Mouse (Mus musculus): Measurements from ENCODE around the gene Gm13420. TPM values are rescaled to one million over a fixed set of nuclear protein-coding genes. Genes with fewer than 3 reads are reported as not detected.

The Gm13420 gene
- polyA plus RNA-seq, 1 experiment from 2014 or later, result 1.6 TPM

GRCm38 (mm10) chr2:29733348-29733747 lies 18.1 kb downstream of the Gm13420 start:
- Histone ChIP-seq H3K9ac (replicated peaks; ENCODE audit: low read depth, low read length) (no peak overlapping the region), H3K36me3 (ENCODE audit: control insufficient read depth, insufficient read depth, low read length) (peaks cover 61% of the 10 kb centered on the region)

GRCm38 (mm10) chr2:29732559-29732958 lies 18.9 kb downstream of the Gm13420 start:
- H3K4me3 ChIP-seq (ENCODE audit: low read depth, low read length), result no peak overlapping the region
- no peak overlapping the region for H3K4me2 ChIP-seq (replicated peaks; ENCODE audit: low read depth, low read length)
- no peaks in the 10 kb centered on the region for H3K27me3 ChIP-seq (ENCODE audit: control insufficient read depth, insufficient read depth, low read length)
- H3K9me3 ChIP-seq (ENCODE audit: control insufficient read depth, low read depth, low read length), result no peaks in the 10 kb centered on the region
- H3K4me1 ChIP-seq (ENCODE audit: control insufficient read depth, insufficient read depth, low read length), result no peaks in the 10 kb centered on the region
- no peak overlapping the region for H3K27ac ChIP-seq (ENCODE audit: low read length)
- no peak overlapping the region for H3K9ac ChIP-seq (replicated peaks; ENCODE audit: low read depth, low read length)
- H3K36me3 ChIP-seq (ENCODE audit: control insufficient read depth, insufficient read depth, low read length), result peaks cover 59% of the 10 kb centered on the region
- WGBS, result 87% methylated on average over 10 of the region's 10 CpGs
- no peak for ATAC-seq (ENCODE audit: insufficient number of reproducible peaks, insufficient read depth, low FRiP score, low read depth)

More at GRCm38 (mm10) chr2:29733348-29733747, 18.1 kb downstream of the Gm13420 start:
- H3K27me3 ChIP-seq (ENCODE audit: control insufficient read depth, insufficient read depth, low read length), result no peaks in the 10 kb centered on the region
- no peaks in the 10 kb centered on the region for H3K9me3 ChIP-seq (ENCODE audit: control insufficient read depth, low read depth, low read length)
- no peak overlapping the region for H3K4me3 ChIP-seq (ENCODE audit: low read depth, low read length)
- WGBS, result 92% methylated on average over 5 of the region's 5 CpGs
- ATAC-seq (ENCODE audit: insufficient number of reproducible peaks, insufficient read depth, low FRiP score, low read depth), result no peak
- H3K4me1 ChIP-seq (ENCODE audit: control insufficient read depth, insufficient read depth, low read length), result no peaks in the 10 kb centered on the region
- H3K27ac ChIP-seq (ENCODE audit: low read length), result no peak overlapping the region
- no peak overlapping the region for H3K4me2 ChIP-seq (replicated peaks; ENCODE audit: low read depth, low read length)

- no peak overlapping the region for H3K4me2 ChIP-seq (replicated peaks; ENCODE audit: low read depth, low read length)
- H3K9ac ChIP-seq (replicated peaks; ENCODE audit: low read depth, low read length), result no peak overlapping the region
- ATAC-seq (ENCODE audit: insufficient number of reproducible peaks, insufficient read depth, low FRiP score, low read depth), result no peak
- H3K9me3 ChIP-seq (ENCODE audit: control insufficient read depth, low read depth, low read length), result no peaks in the 10 kb centered on the region
- no peaks in the 10 kb centered on the region for H3K4me1 ChIP-seq (ENCODE audit: control insufficient read depth, insufficient read depth, low read length)
- peaks cover 53% of the 10 kb centered on the region; the same call in 1 of the 2 replicates for H3K36me3 ChIP-seq (ENCODE audit: control insufficient read depth, insufficient read depth, low read length)
- H3K4me3 ChIP-seq (ENCODE audit: low read depth, low read length), result no peak overlapping the region
- H3K27me3 ChIP-seq (ENCODE audit: control insufficient read depth, insufficient read depth, low read length), result no peaks in the 10 kb centered on the region
- WGBS, result 70% methylated on average over 3 of the region's 3 CpGs
- H3K27ac ChIP-seq (ENCODE audit: low read length), result no peak overlapping the region
Measured at GRCm38 (mm10) chr2:29731545-29731944, 19.9 kb downstream of the Gm13420 start.

GRCm38 (mm10) chr2:29729500-29729899 lies 22.0 kb downstream of the Gm13420 start:
- Histone ChIP-seq H3K9ac (replicated peaks; ENCODE audit: low read depth, low read length) (no peak overlapping the region), H3K4me1 (ENCODE audit: control insufficient read depth, insufficient read depth, low read length) (no peaks in the 10 kb centered on the region), H3K4me3 (ENCODE audit: low read depth, low read length) (no peak overlapping the region), H3K27me3 (ENCODE audit: control insufficient read depth, insufficient read depth, low read length) (no peaks in the 10 kb centered on the region), H3K9me3 (ENCODE audit: control insufficient read depth, low read depth, low read length) (no peaks in the 10 kb centered on the region), H3K4me2 (replicated peaks; ENCODE audit: low read depth, low read length) (no peak overlapping the region), H3K27ac (ENCODE audit: low read length) (no peak overlapping the region), H3K36me3 (ENCODE audit: control insufficient read depth, insufficient read depth, low read length) (peaks cover 55% of the 10 kb centered on the region)
- ATAC-seq (ENCODE audit: insufficient number of reproducible peaks, insufficient read depth, low FRiP score, low read depth), result no peak
- 50% methylated on average over 2 of the region's 2 CpGs for WGBS

- H3K9me3 ChIP-seq (ENCODE audit: control insufficient read depth, low read depth, low read length), result no peaks in the 10 kb centered on the region
- ATAC-seq (ENCODE audit: insufficient number of reproducible peaks, insufficient read depth, low FRiP score, low read depth), result no peak
- no peak overlapping the region for H3K27ac ChIP-seq (ENCODE audit: low read length)
- H3K4me1 ChIP-seq (ENCODE audit: control insufficient read depth, insufficient read depth, low read length), result no peaks in the 10 kb centered on the region
- WGBS, result 75% methylated on average over 5 of the region's 5 CpGs
- no peak overlapping the region for H3K4me2 ChIP-seq (replicated peaks; ENCODE audit: low read depth, low read length)
- H3K27me3 ChIP-seq (ENCODE audit: control insufficient read depth, insufficient read depth, low read length), result no peaks in the 10 kb centered on the region
- peaks cover 57% of the 10 kb centered on the region for H3K36me3 ChIP-seq (ENCODE audit: control insufficient read depth, insufficient read depth, low read length)
- H3K4me3 ChIP-seq (ENCODE audit: low read depth, low read length), result no peak overlapping the region
- no peak overlapping the region for H3K9ac ChIP-seq (replicated peaks; ENCODE audit: low read depth, low read length)
Measured at GRCm38 (mm10) chr2:29724664-29725365, 26.7 kb downstream of the Gm13420 start.

GRCm38 (mm10) chr2:29723132-29723531 lies 28.4 kb downstream of the Gm13420 start:
- Histone ChIP-seq H3K4me3 (ENCODE audit: low read depth, low read length) (no peak overlapping the region), H3K9ac (replicated peaks; ENCODE audit: low read depth, low read length) (no peak overlapping the region), H3K27me3 (ENCODE audit: control insufficient read depth, insufficient read depth, low read length) (no peaks in the 10 kb centered on the region), H3K27ac (ENCODE audit: low read length) (no peak overlapping the region), H3K4me1 (ENCODE audit: control insufficient read depth, insufficient read depth, low read length) (no peaks in the 10 kb centered on the region), H3K4me2 (replicated peaks; ENCODE audit: low read depth, low read length) (no peak overlapping the region), H3K9me3 (ENCODE audit: control insufficient read depth, low read depth, low read length) (no peaks in the 10 kb centered on the region), H3K36me3 (ENCODE audit: control insufficient read depth, insufficient read depth, low read length) (peaks cover 46% of the 10 kb centered on the region)
- 81% methylated on average over 3 of the region's 3 CpGs for WGBS
- ATAC-seq (ENCODE audit: insufficient number of reproducible peaks, insufficient read depth, low FRiP score, low read depth), result no peak

- Histone ChIP-seq H3K27me3 (ENCODE audit: control insufficient read depth, insufficient read depth, low read length) (no peaks in the 10 kb centered on the region), H3K36me3 (ENCODE audit: control insufficient read depth, insufficient read depth, low read length) (peaks cover 28% of the 10 kb centered on the region), H3K4me1 (ENCODE audit: control insufficient read depth, insufficient read depth, low read length) (peaks cover 16% of the 10 kb centered on the region), H3K27ac (ENCODE audit: low read length) (no peak overlapping the region), H3K4me2 (replicated peaks; ENCODE audit: low read depth, low read length) (no peak overlapping the region), H3K9me3 (ENCODE audit: control insufficient read depth, low read depth, low read length) (no peaks in the 10 kb centered on the region), H3K9ac (replicated peaks; ENCODE audit: low read depth, low read length) (no peak overlapping the region), H3K4me3 (ENCODE audit: low read depth, low read length) (no peak overlapping the region)
- 78% methylated on average over 5 of the region's 5 CpGs for WGBS
- no peak for ATAC-seq (ENCODE audit: insufficient number of reproducible peaks, insufficient read depth, low FRiP score, low read depth)
Measured at GRCm38 (mm10) chr2:29718581-29718980, 32.9 kb downstream of the Gm13420 start.

- ATAC-seq (ENCODE audit: insufficient number of reproducible peaks, insufficient read depth, low FRiP score, low read depth), result peak; percentile 86
- Histone ChIP-seq H3K4me2 (replicated peaks; ENCODE audit: low read depth, low read length) (no peak overlapping the region), H3K27me3 (ENCODE audit: control insufficient read depth, insufficient read depth, low read length) (no peaks in the 10 kb centered on the region), H3K27ac (ENCODE audit: low read length) (peak overlapping the region; percentile 74), H3K4me1 (ENCODE audit: control insufficient read depth, insufficient read depth, low read length) (peaks cover 16% of the 10 kb centered on the region), H3K36me3 (ENCODE audit: control insufficient read depth, insufficient read depth, low read length) (peaks cover 11% of the 10 kb centered on the region), H3K9ac (replicated peaks; ENCODE audit: low read depth, low read length) (no peak overlapping the region), H3K9me3 (ENCODE audit: control insufficient read depth, low read depth, low read length) (no peaks in the 10 kb centered on the region), H3K4me3 (ENCODE audit: low read depth, low read length) (no peak overlapping the region)
- WGBS, result 11% methylated on average over 6 of the region's 6 CpGs
Measured at GRCm38 (mm10) chr2:29716691-29717090, 34.8 kb downstream of the Gm13420 start.

GRCm38 (mm10) chr2:29716143-29716542 lies 35.3 kb downstream of the Gm13420 start:
- Histone ChIP-seq H3K36me3 (ENCODE audit: control insufficient read depth, insufficient read depth, low read length) (peaks cover 7% of the 10 kb centered on the region), H3K9me3 (ENCODE audit: control insufficient read depth, low read depth, low read length) (no peaks in the 10 kb centered on the region), H3K9ac (replicated peaks; ENCODE audit: low read depth, low read length) (no peak overlapping the region), H3K27me3 (ENCODE audit: control insufficient read depth, insufficient read depth, low read length) (no peaks in the 10 kb centered on the region), H3K4me2 (replicated peaks; ENCODE audit: low read depth, low read length) (no peak overlapping the region), H3K27ac (ENCODE audit: low read length) (peak overlapping the region; percentile 74), H3K4me3 (ENCODE audit: low read depth, low read length) (no peak overlapping the region), H3K4me1 (ENCODE audit: control insufficient read depth, insufficient read depth, low read length) (peaks cover 16% of the 10 kb centered on the region)
- 25% methylated on average over 7 of the region's 7 CpGs for whole genome bisulfite sequencing
- ATAC-seq (ENCODE audit: insufficient number of reproducible peaks, insufficient read depth, low FRiP score, low read depth), result peak; percentile 12; the same call in 1 of the 2 replicates

All from stomach, embryonic 14.5 days (tissue).